In the genomic region with DNA sequence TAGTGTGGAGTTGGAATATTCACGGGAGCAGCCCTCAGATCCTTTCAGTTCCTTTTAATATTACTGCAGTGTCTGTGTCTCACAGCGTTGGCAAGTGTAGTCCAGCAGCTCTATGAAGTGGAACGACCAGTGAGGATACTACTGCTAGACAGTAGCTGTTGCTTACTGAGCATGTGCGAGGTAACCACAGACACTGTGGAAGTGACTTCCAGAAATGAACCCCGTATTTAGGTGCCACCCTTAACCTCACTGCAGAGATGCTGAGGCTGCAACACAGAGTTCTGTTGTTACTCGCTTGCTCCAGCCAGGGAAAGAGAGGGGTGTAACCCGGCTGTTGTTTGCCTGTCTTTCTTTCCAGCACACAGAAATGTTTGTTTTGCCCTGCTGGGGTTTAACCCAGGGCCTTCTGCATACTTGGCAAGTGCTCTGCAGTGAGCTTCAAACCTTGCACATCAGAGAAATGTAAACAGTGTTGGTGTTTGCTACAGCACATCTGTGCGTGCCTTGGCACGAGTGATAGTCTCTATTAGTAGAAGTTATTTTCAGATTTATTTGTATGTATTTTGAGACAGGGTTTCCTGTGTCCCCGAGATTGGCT, we compare ENCODE assay signal across 7 mouse cellular contexts. TPM values are rescaled to one million over a fixed set of nuclear protein-coding genes. Genes with fewer than 3 reads are reported as not detected.
DNase-seq lines count a peak whose midpoint lies in the region; ATAC-seq and TF ChIP-seq lines count a peak whose summit lies in the region.

A gene (minus strand): TSS at position 293 of the 598 bp plus-strand sequence.

- TF ChIP-seq POLR2A in CH12.LX (IDR thresholded peaks at IDR 0.05; ENCODE audit: low read depth, low read length) = no peak
- no peak for TF ChIP-seq POLR2A in embryonic fibroblast, embryonic 13.5 days (IDR thresholded peaks at IDR 0.05; ENCODE audit: low read depth, low read length)

- H3K4me2 ChIP-seq in CH12.LX (ENCODE audit: insufficient read depth, low read depth, poor library complexity, severe bottlenecking) = no peak within 1 kb of the TSS
- peak within 1 kb of the TSS; percentile 45 for H3K4me2 ChIP-seq in liver, postnatal 0 days (ENCODE audit: low read depth, low read length)

- H3K27ac ChIP-seq in CH12.LX (ENCODE audit: insufficient read depth, low read depth) = no peak within 1 kb of the TSS
- H3K27ac ChIP-seq in embryonic fibroblast, embryonic 13.5 days (ENCODE audit: insufficient read depth, low read length) = no peak within 1 kb of the TSS
- H3K27ac ChIP-seq in liver, postnatal 0 days (ENCODE audit: low read depth) = peak within 1 kb of the TSS; percentile 78

- WGBS in liver, postnatal 0 days (ENCODE audit: insufficient replicate concordance) = 68% methylated on average over 10 of the region's 10 CpGs

- H3K9ac ChIP-seq in CH12.LX (ENCODE audit: insufficient read depth, low read depth) = no peak within 1 kb of the TSS
- H3K9ac ChIP-seq in liver, postnatal 0 days (replicated peaks) = no peak within 1 kb of the TSS; the same call in 1 of the 2 replicates

- H3K9me3 ChIP-seq in CH12.LX (replicated peaks; ENCODE audit: low read length) = no peaks in the 10 kb centered on the region
- H3K9me3 ChIP-seq in liver, postnatal 0 days (ENCODE audit: low read length) = no peaks in the 10 kb centered on the region

- ATAC-seq in CD4-positive, CD25-positive, alpha-beta regulatory T cell, adult 4 months = no peak
- peak; percentile 93 for ATAC-seq in liver, postnatal 0 days

- H3K36me3 ChIP-seq in CH12.LX (replicated peaks in 1 of 2; ENCODE audit: control insufficient read depth in 1 of 2, insufficient read depth in 1 of 2, low read length in 1 of 2) = peaks cover 35 to 71% of the 10 kb centered on the region in 2 experiments
- peaks cover 47% of the 10 kb centered on the region for H3K36me3 ChIP-seq in liver, postnatal 0 days (replicated peaks; ENCODE audit: insufficient read depth, low read length)

- TF ChIP-seq EP300 in CH12.LX (IDR thresholded peaks at IDR 0.05; ENCODE audit: low read length) = no peak
- no peak for TF ChIP-seq EP300 in liver, postnatal 0 days (IDR thresholded peaks at IDR 0.05; ENCODE audit: low read depth)

- TF ChIP-seq RAD21 in CH12.LX (IDR thresholded peaks at IDR 0.05; ENCODE audit: low read depth, low read length) = no peak

- no peaks in the 10 kb centered on the region for H3K27me3 ChIP-seq in CH12.LX (replicated peaks)
- H3K27me3 ChIP-seq in liver, postnatal 0 days (ENCODE audit: insufficient read depth, low read length) = no peaks in the 10 kb centered on the region

- DNase-seq in CH12.LX (ENCODE audit: extremely low read depth) = no peak
- DNase-seq in layer of hippocampus, adult 18-20 months (ENCODE audit: low spot score in 2 of 2) = peak in 1 of 2 experiments; percentile 42
- peak; percentile 41 for DNase-seq in liver, postnatal 0 days
- peak; percentile 22 for DNase-seq in skeletal muscle tissue, adult 2 months (ENCODE audit: low read depth, low spot score)
- no peak for DNase-seq in frontal cortex, postnatal 14 days (ENCODE audit: low spot score in 2 of 2)

- no peaks in the 10 kb centered on the region for H3K4me1 ChIP-seq in CH12.LX (ENCODE audit: control insufficient read depth in 1 of 2, insufficient read depth in 2 of 2)
- no peaks in the 10 kb centered on the region for H3K4me1 ChIP-seq in embryonic fibroblast, embryonic 13.5 days (ENCODE audit: control insufficient read depth, insufficient read depth, low read length)
- H3K4me1 ChIP-seq in liver, postnatal 0 days (ENCODE audit: insufficient read depth) = no peaks in the 10 kb centered on the region

- TF ChIP-seq CTCF in CH12.LX (conservative IDR thresholded peaks at IDR 0.05 in 1 of 2, IDR thresholded peaks at IDR 0.05 in 1 of 2; ENCODE audit: low read depth in 2 of 2, low read length in 2 of 2) = no peak
- no peak for TF ChIP-seq CTCF in embryonic fibroblast, embryonic 13.5 days (IDR thresholded peaks at IDR 0.05; ENCODE audit: borderline replicate concordance, insufficient read depth, low read length)
- TF ChIP-seq CTCF in liver, postnatal 0 days (IDR thresholded peaks at IDR 0.05; ENCODE audit: low read depth) = no peak

- no peaks in the 10 kb centered on the region for H3K79me2 ChIP-seq in CH12.LX (replicated peaks; ENCODE audit: control insufficient read depth, extremely low read depth, insufficient read depth, poor library complexity, severe bottlenecking)

- dilution Hi-C loops in CH12.LX (cut with MboI; ENCODE audit: extremely low pct_ligation_motif_present, extremely low pct_unique_long_range_greater_than_20kb, low sequenced_read_pairs) = no loop called here

- in situ Hi-C loops in CH12.LX (cut with MboI; ENCODE audit: low pct_ligation_motif_present, low pct_unique_long_range_greater_than_20kb, low sequenced_read_pairs) = no loop called here

- no peak within 1 kb of the TSS for H3K4me3 ChIP-seq in CH12.LX (replicated peaks in 1 of 3; ENCODE audit: low read depth in 2 of 3, low read length in 2 of 3, poor library complexity in 1 of 3)
- no peak within 1 kb of the TSS for H3K4me3 ChIP-seq in embryonic fibroblast, embryonic 13.5 days (ENCODE audit: insufficient read depth, low read length)
- no peak within 1 kb of the TSS for H3K4me3 ChIP-seq in liver, postnatal 0 days (ENCODE audit: low read depth, low read length)

TF ChIP-seq in CH12.LX, 34 proteins besides CTCF, POLR2A, EP300 and RAD21:
- no peak for TF ChIP-seq POLR2AphosphoS2 (IDR thresholded peaks at IDR 0.05; ENCODE audit: low read depth, low read length)
- no peak for TF ChIP-seq UBTF (IDR thresholded peaks at IDR 0.05; ENCODE audit: low read depth, low read length)
- TF ChIP-seq MAFK (IDR thresholded peaks at IDR 0.05; ENCODE audit: insufficient replicate concordance, low read length) = no peak
- TF ChIP-seq ELF1 (IDR thresholded peaks at IDR 0.05; ENCODE audit: low read depth, low read length) = no peak
- TF ChIP-seq ETS1 (conservative IDR thresholded peaks at IDR 0.05; ENCODE audit: low read depth, low read length) = no peak
- no peak for TF ChIP-seq BHLHE40 (IDR thresholded peaks at IDR 0.05; ENCODE audit: low read depth, low read length)
- TF ChIP-seq ZKSCAN1 (IDR thresholded peaks at IDR 0.05; ENCODE audit: borderline replicate concordance, low read depth, low read length) = no peak
- no peak for TF ChIP-seq E2F4 (IDR thresholded peaks at IDR 0.05; ENCODE audit: insufficient replicate concordance, low read depth, low read length)
- no peak for TF ChIP-seq JUND (conservative IDR thresholded peaks at IDR 0.05; ENCODE audit: low read depth, low read length)
TF ChIP-seq in CH12.LX: peak in this region for 0.

RNA-seq across cellular contexts. Expression of the gene that starts here (rescaled TPM):
- polyA plus RNA-seq in CD4-positive, CD25-positive, alpha-beta regulatory T cell, adult 4 months (2017; shearing (Covaris generic)) = 10 to 100 TPM; 38.2 to 39.0 TPM
- total RNA-seq in CH12.LX (2012; rRNA removed) (11.1 and 13.9 TPM in 2 replicates), CH12.LX (2014; rRNA removed) (9.9 and 15.5 TPM in 2 replicates)
- 18.3 and 20.9 TPM in 2 replicates for polyA plus RNA-seq in CH12.LX (2012; ENCODE audit: insufficient read length, low read depth)
- polyA plus RNA-seq in embryonic fibroblast, embryonic 13.5 days (2011; ENCODE audit: insufficient read length, low read depth, missing spikeins) = 19.0 and 21.2 TPM in 2 replicates
- total RNA-seq in layer of hippocampus, adult 18-20 months (2021) = 10 to 100 TPM; 18.5 to 20.9 TPM
- 7.4 and 7.6 TPM in 2 replicates for polyA plus RNA-seq in liver, postnatal 0 days (2015; fragmentation: Nextera tagmentation; extraction: Ambion mirVana)

Comparison
In these comparisons a context has a peak if more than half of its experiments do, and no peak if none do; other contexts are left out.
1. DNase-seq: peak in liver, postnatal 0 days (single experiment) and skeletal muscle tissue, adult 2 months (single experiment); none in CH12.LX (single experiment) and frontal cortex, postnatal 14 days (0 of 2).